Mouse (Mus musculus) heart, embryonic 12.5 days (tissue): ENCODE measurements around the gene Shc1. TPM values are rescaled to one million over a fixed set of nuclear protein-coding genes. Genes with fewer than 3 reads are reported as not detected.

ENCODE experiments used
- ATAC-seq: fragments of 200-750 bp; cut with Nextera tagmentation; 2 replicates; pipeline ENCODE4 v1.8.0; 2017; ENCODE audit warnings: moderate TSS enrichment, moderate library complexity; ENCODE audit not compliant: insufficient number of reproducible peaks, low FRiP score
- H3K27ac ChIP-seq: fragments of 300-500 bp; sonication (generic); 2 replicates; pipeline ENCODE4 v1.5.1; 2016; ENCODE audit warnings: mild to moderate bottlenecking, moderate library complexity; ENCODE audit not compliant: poor library complexity, severe bottlenecking
- H3K27me3 ChIP-seq: fragments of 300-500 bp; sonication (generic); replicated peaks from 2 replicates; pipeline ENCODE4 v1.6.1; 2016; ENCODE audit warnings: mild to moderate bottlenecking, moderate library complexity
- H3K36me3 ChIP-seq: fragments of 300-500 bp; sonication (generic); 2 replicates; pipeline ENCODE4 v1.6.1; 2016; ENCODE audit warnings: mild to moderate bottlenecking, moderate library complexity
- H3K4me1 ChIP-seq: fragments of 300-500 bp; sonication (generic); replicated peaks from 2 replicates; pipeline ENCODE4 v1.6.1; 2016; ENCODE audit warnings: mild to moderate bottlenecking
- H3K4me2 ChIP-seq: fragments of 300-500 bp; sonication (generic); 2 replicates; pipeline ENCODE4 v1.6.1; 2016; ENCODE audit warnings: mild to moderate bottlenecking, moderate library complexity
- H3K4me3 ChIP-seq: fragments of 300-500 bp; sonication (generic); 2 replicates; pipeline ENCODE4 v1.5.1; 2016; ENCODE audit warnings: mild to moderate bottlenecking
- H3K9ac ChIP-seq: fragments of 300-500 bp; sonication (generic); 2 replicates; pipeline ENCODE4 v1.6.1; 2016; ENCODE audit warnings: mild to moderate bottlenecking, moderate library complexity
- H3K9me3 ChIP-seq: fragments of 300-500 bp; sonication (generic); replicated peaks from 2 replicates; pipeline ENCODE4 v1.6.1; 2016; ENCODE audit warnings: mild to moderate bottlenecking, moderate library complexity
- WGBS: fragments of 180-500 bp; shearing (Covaris S2); methylation state at CpG from one replicate; pipeline ENCODE4 v1.1.7; 2016; 5-methylcytosine and 5-hydroxymethylcytosine counted together
- polyA plus RNA-seq: library from polyadenylated mRNA; unstranded; fragments of >200 nt; fragmentation: Nextera tagmentation; extraction: Ambion mirVana; gene quantifications from 2 replicates; pipeline ENCODE4 v1.2.1, GENCODE M21; 2016

Gene Shc1
- 76.2 and 78.1 TPM in 2 replicates for polyA plus RNA-seq

DNA sequence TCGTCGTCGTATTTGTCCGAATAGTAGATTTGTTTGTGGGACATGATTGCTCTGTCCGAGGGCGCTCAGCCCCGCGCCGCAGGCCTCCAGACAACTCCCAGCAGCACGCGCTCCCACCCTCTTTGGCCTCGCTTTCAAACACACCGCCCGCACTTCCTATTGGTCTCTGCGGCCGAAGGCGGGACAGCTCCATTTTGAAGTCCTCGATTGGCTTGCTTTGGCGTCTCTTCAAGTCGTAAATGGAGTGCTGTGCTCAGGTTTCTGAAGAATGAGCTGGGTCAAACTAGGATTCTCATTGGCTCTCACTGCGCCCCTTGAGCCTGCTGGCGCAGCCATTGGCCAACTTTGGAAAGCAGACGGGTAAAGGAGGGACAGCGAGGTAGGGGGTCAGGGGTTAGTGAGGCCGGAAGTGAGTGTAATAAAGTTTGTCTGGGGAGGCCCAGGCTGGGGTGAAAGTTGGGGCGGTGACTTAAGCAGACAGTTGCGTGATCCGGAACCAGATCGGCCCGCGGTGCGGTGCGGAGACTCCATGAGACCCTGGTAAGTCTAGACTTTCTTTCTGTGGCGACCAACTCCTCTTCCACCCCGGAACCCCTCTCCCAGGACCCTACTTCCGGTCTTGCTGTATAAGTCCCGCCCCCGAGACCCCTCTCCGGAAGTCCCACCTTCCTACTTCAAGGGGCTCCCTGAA lies at the start of gene Shc1, which contains the start of gene Cks1b:
Gene Shc1, plus strand, starts transcription at position 274 of the 691 bp plus-strand sequence.
Gene Cks1b, minus strand, starts transcription at position 214 of the 691 bp plus-strand sequence.
- no peaks in the 10 kb centered on the region for H3K27me3 ChIP-seq
- peaks cover 41% of the 10 kb centered on the region for H3K4me1 ChIP-seq
- WGBS: under 1% methylated on average over 39 of the region's 39 CpGs
- ATAC-seq: peak; percentile 90
- peak within 1 kb of the TSS; percentile 96 for H3K27ac ChIP-seq
- H3K9me3 ChIP-seq: 0 out of 2 replicates have a peak, but pooled peaks cover 4% of the 10 kb centered on the region
- H3K4me2 ChIP-seq: peak within 1 kb of the TSS; percentile 78
- H3K4me3 ChIP-seq: peak within 1 kb of the TSS; percentile 62
- H3K36me3 ChIP-seq: peaks cover 32% of the 10 kb centered on the region
- H3K9ac ChIP-seq: peak within 1 kb of the TSS; percentile 74

DNA sequence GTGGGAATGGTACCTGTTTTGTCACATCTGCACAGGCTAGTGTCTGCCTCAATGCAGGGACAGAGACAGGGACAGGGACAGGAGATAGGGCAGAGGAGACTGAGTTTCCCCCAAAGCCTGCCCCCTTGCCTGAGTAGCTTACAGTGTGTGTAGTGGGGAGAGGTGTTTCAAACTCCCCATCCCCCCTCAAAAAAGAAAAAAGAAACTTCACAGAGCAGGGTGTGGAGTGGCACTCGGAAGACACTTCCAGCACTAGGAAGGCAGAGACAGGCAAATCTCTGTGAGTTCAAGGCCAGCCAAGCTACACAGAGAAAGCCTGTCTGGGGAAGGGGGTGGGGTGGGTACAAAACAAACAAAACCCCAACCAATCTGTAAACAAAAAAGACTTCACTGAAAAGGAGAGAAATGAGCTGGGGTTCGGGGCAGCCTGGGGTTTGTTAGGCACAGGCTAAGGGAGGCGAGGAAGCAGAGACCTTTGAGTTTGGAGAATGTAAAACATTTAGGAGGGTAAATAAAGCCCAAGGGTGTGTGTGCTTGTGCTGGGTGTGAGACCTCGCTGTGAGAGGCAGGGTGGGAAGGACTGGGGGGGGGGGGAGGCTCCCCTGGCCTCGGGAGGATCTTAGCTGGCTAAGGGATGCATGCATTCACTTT lies 44.5 kb upstream of the Shc1 start:
- Histone ChIP-seq H3K4me2 (no peak overlapping the region), H3K36me3 (no peaks in the 10 kb centered on the region), H3K27me3 (0 out of 2 replicates have a peak, but pooled peaks cover 9% of the 10 kb centered on the region), H3K9ac (no peak overlapping the region), H3K9me3 (no peaks in the 10 kb centered on the region), H3K4me1 (peaks cover 16% of the 10 kb centered on the region), H3K4me3 (no peak overlapping the region), H3K27ac (no peak overlapping the region)
- WGBS: 45% methylated on average over 5 of the region's 5 CpGs
- no peak for ATAC-seq

DNA sequence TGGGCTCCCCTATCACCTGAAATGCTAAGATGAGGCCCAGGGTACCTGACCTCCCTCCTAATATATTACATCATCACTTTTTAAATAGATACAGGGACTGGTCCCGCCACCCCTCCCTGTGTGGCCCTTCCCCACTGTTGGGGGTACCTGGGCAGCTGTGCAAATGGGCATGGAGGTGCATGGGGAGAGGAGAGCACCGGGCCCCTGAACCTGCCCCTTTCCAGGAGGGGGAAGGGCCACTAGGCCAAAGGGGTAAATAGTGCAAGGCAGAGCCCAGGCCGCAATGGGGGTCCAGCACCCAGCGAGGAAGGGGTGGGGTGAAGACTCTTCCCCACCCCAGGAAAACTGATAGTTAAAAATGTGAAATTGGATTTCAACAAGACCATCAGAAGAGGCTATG lies 40.4 kb upstream of the Shc1 start:
- peak; percentile 6; the same call in 1 of the 2 replicates for ATAC-seq
- peak overlapping the region; percentile 81 for H3K4me2 ChIP-seq
- H3K9me3 ChIP-seq: no peaks in the 10 kb centered on the region
- 0 out of 2 replicates have a peak overlapping the region, but pooled peaks have one; percentile 4 for H3K9ac ChIP-seq
- no peaks in the 10 kb centered on the region for H3K27me3 ChIP-seq
- H3K27ac ChIP-seq: no peak overlapping the region
- H3K36me3 ChIP-seq: peaks cover 23% of the 10 kb centered on the region
- peaks cover 20% of the 10 kb centered on the region for H3K4me1 ChIP-seq
- no peak overlapping the region for H3K4me3 ChIP-seq
- WGBS: 63% methylated on average over 4 of the region's 4 CpGs

DNA sequence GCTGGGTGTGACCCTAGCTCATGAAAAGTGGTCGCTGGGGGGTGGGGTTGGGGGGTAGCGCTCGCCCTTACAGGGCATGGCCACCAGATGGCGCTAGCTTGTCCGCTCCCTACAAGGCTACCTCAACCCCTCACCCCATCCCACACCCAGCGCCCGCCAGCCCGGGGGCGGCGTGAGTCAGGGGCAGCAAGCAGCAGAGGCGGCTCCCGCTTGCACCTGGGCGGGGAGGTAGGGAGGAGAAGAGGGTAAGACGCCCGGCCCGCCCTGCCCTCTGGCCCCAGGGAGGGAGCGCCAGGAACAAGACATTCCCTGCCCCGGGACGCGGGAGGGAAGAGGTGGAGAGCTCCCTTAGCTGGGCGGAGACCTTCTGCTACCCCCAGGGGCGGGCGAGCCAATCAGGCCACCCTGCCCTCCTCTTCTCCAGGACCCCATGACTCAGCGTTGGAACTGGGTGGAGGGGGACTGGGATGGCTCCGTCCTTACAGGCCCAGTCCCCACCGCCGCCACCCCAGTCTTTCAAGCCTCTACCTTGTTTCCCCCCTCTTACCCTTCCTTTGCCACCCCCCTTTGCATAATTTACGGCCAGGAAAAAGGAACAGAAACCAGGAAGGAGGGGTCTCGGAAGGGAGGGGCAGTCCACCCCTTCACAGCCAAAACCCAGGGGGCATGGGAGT lies 39.7 kb upstream of the Shc1 start:
- Histone ChIP-seq H3K4me1 (peaks cover 20% of the 10 kb centered on the region), H3K4me3 (peak overlapping the region; percentile 59), H3K4me2 (peak overlapping the region; percentile 81), H3K9me3 (no peaks in the 10 kb centered on the region), H3K36me3 (peaks cover 23% of the 10 kb centered on the region), H3K27me3 (no peaks in the 10 kb centered on the region), H3K27ac (0 out of 2 replicates have a peak overlapping the region, but pooled peaks have one; percentile 1), H3K9ac (peak overlapping the region; percentile 74)
- WGBS: 3% methylated on average over 29 of the region's 29 CpGs
- ATAC-seq: peak; percentile 85

DNA sequence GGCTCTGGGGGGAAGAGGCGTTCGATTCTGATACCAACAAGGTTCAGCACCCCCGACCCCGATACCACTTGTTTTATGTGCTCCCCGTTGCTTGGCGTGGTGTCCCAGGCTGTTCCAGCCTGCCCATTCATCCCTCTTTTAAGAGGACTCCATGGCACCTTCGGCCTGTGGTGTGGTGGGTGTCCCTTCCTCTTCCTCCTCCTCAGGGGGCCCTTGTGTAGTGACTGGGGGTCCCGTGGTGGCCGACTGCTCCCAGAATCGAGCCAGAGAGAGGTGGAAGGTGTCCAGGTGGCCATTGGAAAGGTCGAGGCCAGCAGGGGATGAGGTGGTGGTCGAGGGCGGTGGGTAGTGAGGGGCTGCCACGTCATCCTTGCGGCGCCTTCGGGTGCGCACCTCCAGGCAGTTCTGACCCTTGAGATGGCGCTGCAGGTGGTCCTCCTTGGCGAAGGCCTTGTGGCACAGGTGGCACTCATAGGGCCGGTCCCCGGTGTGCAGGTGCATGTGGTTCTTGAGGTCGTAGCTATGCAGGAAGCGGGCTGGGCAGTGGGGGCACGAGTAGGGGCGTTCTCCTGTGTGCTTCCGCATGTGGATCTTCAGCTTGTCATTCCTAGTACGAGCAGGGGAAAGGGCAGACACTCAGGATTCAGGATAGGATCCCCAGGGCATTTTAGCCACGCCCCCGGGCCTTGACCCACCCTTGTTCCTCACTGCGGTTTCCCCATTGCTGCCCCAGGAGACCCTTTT lies 38.7 kb upstream of the Shc1 start:
- Histone ChIP-seq H3K36me3 (peaks cover 23% of the 10 kb centered on the region), H3K27ac (no peak overlapping the region), H3K4me3 (no peak overlapping the region), H3K9me3 (no peaks in the 10 kb centered on the region), H3K4me2 (peak overlapping the region; percentile 81; the same call in 1 of the 2 replicates), H3K4me1 (peaks cover 22% of the 10 kb centered on the region), H3K27me3 (no peaks in the 10 kb centered on the region), H3K9ac (no peak overlapping the region)
- no peak for ATAC-seq
- WGBS: 84% methylated on average over 31 of the region's 31 CpGs

DNA sequence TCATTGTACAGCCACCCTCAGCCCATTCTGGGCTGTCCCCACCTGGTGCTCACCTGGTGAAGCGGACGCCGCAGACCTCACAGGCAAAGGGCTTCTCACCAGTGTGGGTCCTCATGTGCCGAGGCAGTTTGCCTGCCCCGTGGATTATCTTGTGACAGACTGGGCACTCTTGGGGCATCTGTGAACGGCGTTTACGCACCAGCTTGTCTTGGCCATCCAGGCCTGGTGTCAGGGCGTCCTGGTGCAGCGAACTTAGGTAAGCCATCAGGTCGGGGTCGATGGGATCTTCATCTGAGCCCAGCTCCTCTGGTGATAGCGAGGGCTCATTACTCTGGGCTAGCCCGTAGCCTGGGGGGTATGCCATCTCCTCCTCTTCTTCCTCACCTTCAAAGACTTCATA lies 38.0 kb upstream of the Shc1 start:
- H3K36me3 ChIP-seq: peaks cover 23% of the 10 kb centered on the region
- no peak overlapping the region for H3K4me2 ChIP-seq
- WGBS: 93% methylated on average over 14 of the region's 14 CpGs
- H3K9me3 ChIP-seq: no peaks in the 10 kb centered on the region
- no peak overlapping the region for H3K4me3 ChIP-seq
- H3K4me1 ChIP-seq: peaks cover 27% of the 10 kb centered on the region
- no peak overlapping the region for H3K9ac ChIP-seq
- no peaks in the 10 kb centered on the region for H3K27me3 ChIP-seq
- ATAC-seq: no peak
- H3K27ac ChIP-seq: no peak overlapping the region

DNA sequence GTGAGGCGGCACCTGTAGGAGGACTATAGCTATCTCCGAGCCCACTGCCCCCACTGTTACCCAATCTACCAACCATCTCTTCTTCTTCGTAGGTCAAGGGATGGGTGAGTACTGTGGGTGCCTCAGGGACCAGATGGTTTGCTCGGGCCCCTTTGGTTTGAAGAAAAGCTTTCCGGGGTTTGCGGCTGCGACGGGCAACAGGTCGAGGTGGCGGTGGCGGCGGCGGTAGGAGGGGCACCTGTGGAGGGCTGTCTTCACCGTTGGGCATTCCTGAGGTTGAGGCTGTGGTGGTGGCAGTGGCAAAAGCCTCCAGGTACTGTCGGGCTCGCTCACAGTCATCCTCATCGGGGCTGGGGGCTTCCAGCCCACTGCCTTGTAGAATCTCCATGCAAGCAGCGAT lies 37.5 kb upstream of the Shc1 start:
- no peak overlapping the region for H3K9ac ChIP-seq
- H3K27me3 ChIP-seq: no peaks in the 10 kb centered on the region
- no peak overlapping the region for H3K27ac ChIP-seq
- 93% methylated on average over 18 of the region's 18 CpGs for WGBS
- H3K4me1 ChIP-seq: peaks cover 27% of the 10 kb centered on the region
- H3K9me3 ChIP-seq: no peaks in the 10 kb centered on the region
- no peak for ATAC-seq
- peaks cover 23% of the 10 kb centered on the region for H3K36me3 ChIP-seq
- H3K4me3 ChIP-seq: no peak overlapping the region
- H3K4me2 ChIP-seq: no peak overlapping the region

DNA sequence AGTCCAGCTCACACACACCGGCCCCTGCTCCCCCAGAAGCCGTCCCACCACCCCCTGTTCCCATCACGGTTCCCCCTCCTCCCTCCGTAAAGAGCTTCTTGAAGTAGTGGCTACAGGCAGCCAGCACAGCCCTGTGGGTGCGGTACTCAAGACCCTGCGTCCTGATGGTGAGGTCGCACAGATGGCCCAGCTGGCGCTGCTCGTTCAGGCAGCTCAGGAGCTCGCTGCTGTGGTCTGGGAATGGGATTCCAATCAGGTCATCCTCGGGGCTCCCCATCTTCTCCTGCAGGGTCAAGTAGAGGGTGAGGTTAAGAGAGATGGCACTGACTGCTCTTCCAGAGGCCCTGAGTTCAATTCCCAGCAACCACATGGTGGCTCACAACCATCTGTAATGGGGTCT lies 37.0 kb upstream of the Shc1 start:
- WGBS: 81% methylated on average over 11 of the region's 11 CpGs
- no peak for ATAC-seq

DNA sequence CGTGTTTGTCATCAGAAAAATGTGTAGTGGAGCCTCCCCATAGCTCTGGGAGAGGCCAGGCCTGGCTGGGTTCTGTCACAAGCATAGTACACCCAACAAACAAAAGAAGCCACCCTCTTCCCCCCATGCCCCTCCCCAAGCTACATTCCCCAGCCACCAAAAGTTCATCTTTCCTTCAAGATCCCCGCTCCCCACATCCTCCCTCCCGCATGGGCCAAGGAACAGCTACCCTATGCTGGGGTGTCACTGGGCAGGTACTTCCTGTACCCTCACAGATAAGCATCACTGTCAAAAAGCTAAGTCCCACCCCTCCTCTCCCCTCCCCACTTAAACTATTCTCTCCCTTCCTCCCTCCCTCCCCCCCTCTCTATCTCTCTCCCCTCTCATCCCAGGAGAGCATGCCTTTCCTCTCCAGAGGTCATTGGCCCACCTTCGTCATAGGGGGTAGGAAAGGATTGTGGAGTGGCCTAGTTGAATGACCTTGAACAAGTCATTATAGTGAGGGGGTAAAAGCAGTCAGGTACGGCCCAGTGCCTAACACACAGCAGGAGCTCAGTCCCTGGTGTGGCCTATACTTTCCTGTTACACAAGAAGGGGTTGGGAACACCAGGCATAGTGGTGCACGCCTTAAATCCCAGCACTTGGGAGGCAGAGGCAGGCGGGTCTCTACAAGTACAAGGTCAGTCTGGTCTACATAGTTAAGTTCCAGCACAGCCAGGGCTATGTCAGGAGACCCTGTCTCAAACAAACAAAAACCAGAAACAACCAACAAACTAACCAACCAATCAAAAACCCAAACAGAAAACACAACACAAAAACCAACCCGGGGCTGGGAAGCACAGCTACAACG lies 36.0 kb upstream of the Shc1 start:
- H3K27ac ChIP-seq: no peak overlapping the region
- H3K27me3 ChIP-seq: no peaks in the 10 kb centered on the region
- H3K4me2 ChIP-seq: no peak overlapping the region
- H3K4me1 ChIP-seq: peaks cover 28% of the 10 kb centered on the region
- ATAC-seq: no peak
- H3K36me3 ChIP-seq: peaks cover 23% of the 10 kb centered on the region
- no peak overlapping the region for H3K4me3 ChIP-seq
- H3K9me3 ChIP-seq: no peaks in the 10 kb centered on the region
- H3K9ac ChIP-seq: no peak overlapping the region
- 81% methylated on average over 9 of the region's 9 CpGs for WGBS

More for the DNA sequence above, 37.0 kb upstream of the Shc1 start:
- Histone ChIP-seq H3K27me3 (no peaks in the 10 kb centered on the region), H3K4me2 (no peak overlapping the region), H3K27ac (no peak overlapping the region), H3K36me3 (peaks cover 23% of the 10 kb centered on the region), H3K4me1 (peaks cover 27% of the 10 kb centered on the region), H3K9me3 (no peaks in the 10 kb centered on the region), H3K9ac (no peak overlapping the region), H3K4me3 (no peak overlapping the region)

DNA sequence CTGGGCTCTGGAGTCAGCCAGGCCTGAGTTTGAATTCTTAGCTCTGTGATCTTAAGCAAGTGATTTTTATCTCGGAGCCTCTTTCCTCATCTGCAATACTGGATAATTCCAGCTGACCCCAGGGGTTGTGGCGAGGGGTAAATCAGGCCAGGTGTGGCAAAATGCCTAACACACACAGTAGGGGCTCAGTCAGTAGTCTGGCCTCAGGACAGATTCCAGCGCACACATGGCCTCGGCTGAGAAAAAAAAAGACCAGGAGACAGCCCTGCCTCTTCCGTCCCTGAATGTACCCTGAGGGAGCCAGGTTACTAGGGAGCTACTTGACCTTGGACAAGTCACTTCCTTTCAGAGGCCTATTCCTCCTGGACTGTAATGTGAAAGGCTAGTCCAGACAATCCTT lies 35.3 kb upstream of the Shc1 start:
- Histone ChIP-seq H3K4me1 (peaks cover 21% of the 10 kb centered on the region), H3K27ac (no peak overlapping the region)
- 77% methylated on average over 5 of the region's 5 CpGs for WGBS

More for the DNA sequence above, 35.3 kb upstream of the Shc1 start:
- Histone ChIP-seq H3K4me3 (no peak overlapping the region), H3K27me3 (no peaks in the 10 kb centered on the region), H3K9me3 (no peaks in the 10 kb centered on the region), H3K36me3 (peaks cover 23% of the 10 kb centered on the region), H3K4me2 (no peak overlapping the region), H3K9ac (no peak overlapping the region)
- no peak for ATAC-seq
